Mouse (Mus musculus): ENCODE measurements around the gene Gm10718. TPM values are rescaled to one million over a fixed set of nuclear protein-coding genes. Genes with fewer than 3 reads are reported as not detected.
"Not testable (repeated sequence)": the region's sequence is repeated elsewhere in the genome, so short reads cannot be mapped to it uniquely, and the experiment has no call there.

The Gm10718 gene
- polyA plus RNA-seq, 1 experiment from 2014 or later = not detected

GRCm38 (mm10) chr9:3009331-3009730 lies 14.0 kb upstream of the Gm10718 start:
- no CpG with 5 or more reads among the region's 5 CpGs for WGBS
- H3K4me1 ChIP-seq (ENCODE audit: control insufficient read depth, insufficient read depth, low read length); H3K9ac ChIP-seq (ENCODE audit: low read length); DNase-seq (ENCODE audit: low spot score); H3K27ac ChIP-seq (ENCODE audit: low read depth, low read length); H3K27me3 ChIP-seq (replicated peaks; ENCODE audit: control insufficient read depth, insufficient read depth, low read length); H3K36me3 ChIP-seq (ENCODE audit: control insufficient read depth, insufficient read depth, low read length); H3K4me3 ChIP-seq (ENCODE audit: low read depth, low read length); H3K4me2 ChIP-seq (ENCODE audit: low read length): not testable (repeated sequence)
- peaks cover 10% of the 10 kb centered on the region for H3K9me3 ChIP-seq (replicated peaks; ENCODE audit: control insufficient read depth, low read length)
- ATAC-seq = peak; percentile 47; the same call in 1 of the 2 replicates

DNA sequence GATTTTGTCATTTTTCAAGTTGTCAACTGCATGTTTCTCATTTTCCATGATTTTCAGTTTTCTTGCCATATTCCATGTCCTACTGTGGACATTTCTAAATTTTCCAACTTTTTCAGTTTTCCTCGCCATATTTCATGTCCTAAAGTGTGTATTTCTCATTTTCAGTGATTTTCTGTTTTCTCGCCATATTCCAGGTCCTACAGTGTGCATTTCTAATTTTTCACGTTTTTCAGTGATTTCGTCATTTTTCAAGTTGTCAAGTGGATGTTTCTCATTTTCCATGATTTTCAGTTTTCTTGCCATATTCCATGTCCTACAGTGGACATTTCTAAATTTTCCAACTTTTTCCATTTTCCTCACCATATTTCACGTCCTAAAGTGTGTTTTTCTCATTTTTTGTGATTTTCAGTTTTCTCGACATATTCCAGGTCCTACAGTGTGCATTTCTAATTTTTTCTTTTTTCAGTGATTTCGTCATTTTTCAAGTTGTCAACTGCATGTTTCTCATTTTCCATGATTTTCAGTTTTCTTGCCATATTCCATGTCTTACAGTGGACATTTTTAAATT lies 11.2 kb upstream of the Gm10718 start:
- not testable (repeated sequence) for H3K4me2 ChIP-seq (ENCODE audit: low read length); H3K27ac ChIP-seq (ENCODE audit: low read depth, low read length); H3K9ac ChIP-seq (ENCODE audit: low read length); H3K36me3 ChIP-seq (ENCODE audit: control insufficient read depth, insufficient read depth, low read length); DNase-seq (ENCODE audit: low spot score); H3K27me3 ChIP-seq (replicated peaks; ENCODE audit: control insufficient read depth, insufficient read depth, low read length); ATAC-seq; H3K9me3 ChIP-seq (replicated peaks; ENCODE audit: control insufficient read depth, low read length); H3K4me1 ChIP-seq (ENCODE audit: control insufficient read depth, insufficient read depth, low read length); H3K4me3 ChIP-seq (ENCODE audit: low read depth, low read length)
- WGBS = 90% methylated on average over 2 of the region's 7 CpGs

GRCm38 (mm10) chr9:3012733-3013279 lies 10.5 kb upstream of the Gm10718 start, which contains the start of gene Gm10721:
TSS of gene Gm10721 (plus strand) at chr9:3013140.
- H3K4me2 ChIP-seq (ENCODE audit: low read length); DNase-seq (ENCODE audit: low spot score); H3K36me3 ChIP-seq (ENCODE audit: control insufficient read depth, insufficient read depth, low read length); H3K27me3 ChIP-seq (replicated peaks; ENCODE audit: control insufficient read depth, insufficient read depth, low read length); H3K4me1 ChIP-seq (ENCODE audit: control insufficient read depth, insufficient read depth, low read length); H3K4me3 ChIP-seq (ENCODE audit: low read depth, low read length); H3K9me3 ChIP-seq (replicated peaks; ENCODE audit: control insufficient read depth, low read length); H3K27ac ChIP-seq (ENCODE audit: low read depth, low read length); H3K9ac ChIP-seq (ENCODE audit: low read length): not testable (repeated sequence)
- no CpG with 5 or more reads among the region's 11 CpGs for WGBS
- ATAC-seq = peak; percentile 53

DNA sequence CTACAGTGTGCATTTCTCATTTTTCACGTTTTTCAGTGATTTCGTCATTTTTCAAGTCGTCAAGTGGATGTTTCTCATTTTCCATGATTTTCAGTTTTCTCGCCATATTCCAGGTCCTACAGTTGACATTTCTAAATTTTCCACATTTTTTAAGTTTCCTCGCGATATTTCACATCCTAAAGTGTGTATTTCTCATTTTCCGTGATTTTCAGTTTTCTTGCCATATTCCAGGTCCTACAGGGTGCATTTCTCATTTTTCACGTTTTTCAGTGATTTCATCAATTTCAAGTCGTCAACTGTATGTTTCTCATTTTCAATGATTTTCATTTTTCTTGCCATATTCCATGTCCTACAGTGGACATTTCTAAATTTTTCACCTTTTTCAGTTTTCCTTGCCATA lies 8.0 kb upstream of the Gm10718 start, which contains the start of gene Gm10720:
Gm10720 (plus strand) TSS at position 301 of the 400 bp plus-strand sequence.
- not testable (repeated sequence) for ATAC-seq; H3K4me2 ChIP-seq (ENCODE audit: low read length); H3K27me3 ChIP-seq (replicated peaks; ENCODE audit: control insufficient read depth, insufficient read depth, low read length); H3K9me3 ChIP-seq (replicated peaks; ENCODE audit: control insufficient read depth, low read length); H3K36me3 ChIP-seq (ENCODE audit: control insufficient read depth, insufficient read depth, low read length); H3K9ac ChIP-seq (ENCODE audit: low read length); DNase-seq (ENCODE audit: low spot score); H3K4me3 ChIP-seq (ENCODE audit: low read depth, low read length); H3K27ac ChIP-seq (ENCODE audit: low read depth, low read length); H3K4me1 ChIP-seq (ENCODE audit: control insufficient read depth, insufficient read depth, low read length)
- 58% methylated on average over 4 of the region's 9 CpGs for WGBS

DNA sequence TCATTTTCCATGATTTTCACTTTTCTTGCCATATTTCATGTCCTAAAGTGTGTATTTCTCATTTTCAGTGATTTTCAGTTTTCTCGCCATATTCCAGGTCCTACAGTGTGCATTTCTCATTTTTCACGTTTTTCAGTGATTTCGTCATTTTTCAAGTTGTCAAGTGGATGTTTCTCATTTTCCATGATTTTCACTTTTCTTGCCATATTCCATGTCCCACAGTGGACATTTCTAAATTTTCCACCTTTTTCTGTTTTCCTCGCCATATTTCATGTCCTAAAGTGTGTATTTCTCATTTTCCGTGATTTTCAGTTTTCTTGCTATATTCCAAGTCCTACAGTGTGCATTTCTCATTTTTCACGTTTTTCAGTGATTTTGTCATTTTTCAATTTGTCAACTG lies 7.5 kb upstream of the Gm10718 start:
- not testable (repeated sequence) for H3K4me3 ChIP-seq (ENCODE audit: low read depth, low read length); DNase-seq (ENCODE audit: low spot score); H3K27ac ChIP-seq (ENCODE audit: low read depth, low read length); H3K9ac ChIP-seq (ENCODE audit: low read length); H3K27me3 ChIP-seq (replicated peaks; ENCODE audit: control insufficient read depth, insufficient read depth, low read length); H3K36me3 ChIP-seq (ENCODE audit: control insufficient read depth, insufficient read depth, low read length); H3K4me1 ChIP-seq (ENCODE audit: control insufficient read depth, insufficient read depth, low read length); H3K4me2 ChIP-seq (ENCODE audit: low read length); H3K9me3 ChIP-seq (replicated peaks; ENCODE audit: control insufficient read depth, low read length); ATAC-seq
- 75% methylated on average over 4 of the region's 6 CpGs for WGBS

- not testable (repeated sequence) for ATAC-seq; H3K27ac ChIP-seq (ENCODE audit: low read depth, low read length)
- 80% methylated on average over 1 of the region's 9 CpGs for WGBS
These were observed 6.2 kb upstream of the Gm10718 start, which contains the start of gene Gm10719 for GRCm38 (mm10) chr9:3017108-3017507. TSS of gene Gm10719 (plus strand) at chr9:3017408.

GRCm38 (mm10) chr9:3018944-3019343 lies 4.4 kb upstream of the Gm10718 start:
- not testable (repeated sequence) for DNase-seq (ENCODE audit: low spot score); H3K4me1 ChIP-seq (ENCODE audit: control insufficient read depth, insufficient read depth, low read length); ATAC-seq; H3K4me3 ChIP-seq (ENCODE audit: low read depth, low read length); H3K4me2 ChIP-seq (ENCODE audit: low read length); H3K27ac ChIP-seq (ENCODE audit: low read depth, low read length); H3K36me3 ChIP-seq (ENCODE audit: control insufficient read depth, insufficient read depth, low read length); H3K9me3 ChIP-seq (replicated peaks; ENCODE audit: control insufficient read depth, low read length); H3K27me3 ChIP-seq (replicated peaks; ENCODE audit: control insufficient read depth, insufficient read depth, low read length); H3K9ac ChIP-seq (ENCODE audit: low read length)
- WGBS = 66% methylated on average over 9 of the region's 9 CpGs

More at GRCm38 (mm10) chr9:3017108-3017507, 6.2 kb upstream of the Gm10718 start, which contains the start of gene Gm10719:
- H3K4me3 ChIP-seq (ENCODE audit: low read depth, low read length); H3K9me3 ChIP-seq (replicated peaks; ENCODE audit: control insufficient read depth, low read length); H3K36me3 ChIP-seq (ENCODE audit: control insufficient read depth, insufficient read depth, low read length); H3K4me2 ChIP-seq (ENCODE audit: low read length); H3K4me1 ChIP-seq (ENCODE audit: control insufficient read depth, insufficient read depth, low read length); H3K9ac ChIP-seq (ENCODE audit: low read length); DNase-seq (ENCODE audit: low spot score); H3K27me3 ChIP-seq (replicated peaks; ENCODE audit: control insufficient read depth, insufficient read depth, low read length): not testable (repeated sequence)

GRCm38 (mm10) chr9:3019835-3020727 lies 3.3 kb upstream of the Gm10718 start:
- H3K4me1 ChIP-seq (ENCODE audit: control insufficient read depth, insufficient read depth, low read length); H3K36me3 ChIP-seq (ENCODE audit: control insufficient read depth, insufficient read depth, low read length); H3K27ac ChIP-seq (ENCODE audit: low read depth, low read length); H3K4me2 ChIP-seq (ENCODE audit: low read length); H3K9me3 ChIP-seq (replicated peaks; ENCODE audit: control insufficient read depth, low read length); DNase-seq (ENCODE audit: low spot score); H3K4me3 ChIP-seq (ENCODE audit: low read depth, low read length); H3K27me3 ChIP-seq (replicated peaks; ENCODE audit: control insufficient read depth, insufficient read depth, low read length); H3K9ac ChIP-seq (ENCODE audit: low read length): not testable (repeated sequence)
- ATAC-seq = 0 out of 2 replicates have a peak, but pooled peaks have one; percentile 50
- 77% methylated on average over 11 of the region's 19 CpGs for WGBS
